Mouse (Mus musculus): ENCODE results near the gene Klk1b4. TPM values are rescaled to one million over a fixed set of nuclear protein-coding genes. Genes with fewer than 3 reads are reported as not detected.
"Not testable (repeated sequence)": the region's sequence is repeated elsewhere in the genome, so short reads cannot be mapped to it uniquely, and the experiment has no call there.

The Klk1b4 gene
- polyA plus RNA-seq (2015; fragmentation: Nextera tagmentation; extraction: Ambion mirVana) = 0.18 and 0.23 TPM in 2 replicates

DNA sequence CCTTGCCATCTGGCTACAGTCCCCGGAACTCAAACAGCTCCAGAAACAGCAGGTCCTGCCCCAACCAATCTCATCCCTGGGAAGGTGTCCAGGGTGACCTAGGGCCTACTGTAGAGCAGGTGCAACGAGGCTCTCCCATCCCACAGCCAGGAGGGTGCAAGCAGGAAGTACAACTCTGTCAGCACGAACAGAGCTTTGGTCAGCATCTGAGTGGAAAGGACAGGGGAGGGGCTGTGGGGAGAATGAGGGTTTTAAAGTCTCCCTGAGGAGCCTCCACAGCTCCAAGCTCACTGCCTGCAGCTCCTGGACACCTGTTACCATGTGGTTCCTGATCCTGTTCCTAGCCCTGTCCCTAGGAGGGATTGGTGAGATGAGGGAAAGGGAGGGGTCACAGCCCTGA, at the start of gene Klk1b4:
TSS of gene Klk1b4 (plus strand) at position 301 of the 400 bp plus-strand sequence.
- 32% methylated on average over 3 of the region's 3 CpGs for WGBS
- H3K36me3 ChIP-seq (ENCODE audit: insufficient read depth, low read length); H3K4me1 ChIP-seq (replicated peaks; ENCODE audit: insufficient read depth, low read length); H3K9me3 ChIP-seq (replicated peaks; ENCODE audit: low read length); H3K27me3 ChIP-seq (ENCODE audit: insufficient read depth, low read length); ATAC-seq (replicated peaks; ENCODE audit: low FRiP score, low read depth); DNase-seq (ENCODE audit: low spot score); H3K27ac ChIP-seq; H3K4me3 ChIP-seq (replicated peaks; ENCODE audit: low read depth, low read length); H3K9ac ChIP-seq (ENCODE audit: low read depth, low read length); H3K4me2 ChIP-seq (ENCODE audit: low read length): not testable (repeated sequence)

DNA sequence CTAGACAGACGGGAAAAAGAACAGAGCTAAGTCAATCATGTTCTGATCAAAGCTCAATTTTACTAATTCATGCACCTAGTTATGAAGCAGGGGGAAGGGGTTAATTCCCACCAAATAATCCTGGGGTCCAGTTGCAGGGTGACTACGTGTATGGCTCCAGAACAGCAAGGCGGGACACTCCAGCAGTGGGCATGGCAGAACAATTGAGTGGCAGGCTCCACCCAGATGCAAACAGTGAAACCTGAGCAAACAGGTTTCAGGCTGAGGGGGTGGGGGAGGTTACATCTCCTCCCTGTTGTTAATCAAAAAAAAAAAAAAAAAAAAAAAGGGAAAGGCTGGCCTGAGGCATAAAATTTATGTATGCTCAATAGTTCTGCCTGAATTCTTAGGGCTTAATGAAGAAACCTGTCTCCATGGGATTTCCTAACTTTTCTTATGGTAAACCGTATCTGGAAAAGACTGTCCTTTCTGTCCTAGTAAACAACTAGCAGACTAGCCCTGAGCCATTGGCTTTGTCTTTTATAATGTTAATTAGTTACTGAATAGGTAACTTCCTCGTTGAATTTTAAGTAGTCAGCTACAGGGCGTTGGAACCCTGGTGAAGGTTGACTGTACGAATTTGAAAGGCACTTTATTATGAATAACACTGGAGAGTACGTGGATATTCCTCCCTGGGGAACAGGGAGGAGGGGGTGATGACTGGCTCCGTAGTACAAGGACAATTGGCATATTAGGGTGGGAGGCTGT, 27.8 kb upstream of the Klk1b4 start:
- Histone ChIP-seq H3K27me3 (ENCODE audit: insufficient read depth, low read length) (no peaks in the 10 kb centered on the region), H3K9me3 (replicated peaks; ENCODE audit: low read length) (no peaks in the 10 kb centered on the region), H3K4me2 (ENCODE audit: low read length) (0 out of 2 replicates have a peak overlapping the region, but pooled peaks have one; percentile 10), H3K4me3 (replicated peaks; ENCODE audit: low read depth, low read length) (no peak overlapping the region), H3K4me1 (replicated peaks; ENCODE audit: insufficient read depth, low read length) (no peaks in the 10 kb centered on the region; the same call in 1 of the 2 replicates), H3K36me3 (ENCODE audit: insufficient read depth, low read length) (no peaks in the 10 kb centered on the region), H3K9ac (ENCODE audit: low read depth, low read length) (no peak overlapping the region), H3K27ac (peak overlapping the region; percentile 57; the same call in 1 of the 2 replicates)
- ATAC-seq (replicated peaks; ENCODE audit: low FRiP score, low read depth) (peak; percentile 54), DNase-seq (ENCODE audit: low spot score) (peak; percentile 14)
- WGBS = 41% methylated on average over 9 of the region's 9 CpGs
- no peak for TF ChIP-seq CTCF (IDR thresholded peaks at IDR 0.05; ENCODE audit: low read depth)

- H3K27ac ChIP-seq; H3K4me3 ChIP-seq (replicated peaks; ENCODE audit: low read depth, low read length); ATAC-seq (replicated peaks; ENCODE audit: low FRiP score, low read depth); H3K36me3 ChIP-seq (ENCODE audit: insufficient read depth, low read length); H3K27me3 ChIP-seq (ENCODE audit: insufficient read depth, low read length); H3K9me3 ChIP-seq (replicated peaks; ENCODE audit: low read length); H3K4me2 ChIP-seq (ENCODE audit: low read length); DNase-seq (ENCODE audit: low spot score); H3K9ac ChIP-seq (ENCODE audit: low read depth, low read length); H3K4me1 ChIP-seq (replicated peaks; ENCODE audit: insufficient read depth, low read length): not testable (repeated sequence)
- TF ChIP-seq CTCF (IDR thresholded peaks at IDR 0.05; ENCODE audit: low read depth) = peak; percentile 5; the same call in 1 of the 2 replicates
- WGBS = 39% methylated on average over 8 of the region's 8 CpGs
Measured at GRCm38 (mm10) chr7:44186516-44186915, 20.7 kb upstream of the Klk1b4 start.

DNA sequence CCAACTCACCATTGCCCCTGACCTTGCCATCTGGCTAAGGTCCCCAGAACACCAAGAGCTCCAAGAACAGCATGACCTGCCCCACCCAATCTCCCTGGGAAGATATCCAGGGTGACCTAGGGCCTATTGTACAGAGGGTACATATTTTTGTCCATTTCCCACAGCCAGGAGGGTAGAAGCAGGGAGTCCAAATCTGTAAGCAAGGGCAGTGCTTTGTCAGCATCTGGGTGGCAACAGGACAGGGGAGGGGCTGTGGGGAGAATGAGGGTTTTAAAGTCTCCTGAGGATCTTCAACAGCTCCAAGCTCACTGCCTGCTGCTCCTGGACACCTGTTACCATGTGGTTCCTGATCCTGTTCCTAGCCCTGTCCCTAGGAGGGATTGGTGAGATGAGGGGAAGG, 19.3 kb upstream of the Klk1b4 start, which contains the start of gene Klk1b24:
TSS of gene Klk1b24 (plus strand) at position 301 of the 400 bp plus-strand sequence.
- not testable (repeated sequence) for ATAC-seq (replicated peaks; ENCODE audit: low FRiP score, low read depth); H3K9ac ChIP-seq (ENCODE audit: low read depth, low read length); DNase-seq (ENCODE audit: low spot score); H3K27ac ChIP-seq; H3K27me3 ChIP-seq (ENCODE audit: insufficient read depth, low read length); H3K4me2 ChIP-seq (ENCODE audit: low read length); H3K9me3 ChIP-seq (replicated peaks; ENCODE audit: low read length); H3K4me1 ChIP-seq (replicated peaks; ENCODE audit: insufficient read depth, low read length); H3K36me3 ChIP-seq (ENCODE audit: insufficient read depth, low read length); H3K4me3 ChIP-seq (replicated peaks; ENCODE audit: low read depth, low read length)

GRCm38 (mm10) chr7:44193466-44193865, 13.8 kb upstream of the Klk1b4 start:
- not testable (repeated sequence) for DNase-seq (ENCODE audit: low spot score); H3K27me3 ChIP-seq (ENCODE audit: insufficient read depth, low read length); ATAC-seq (replicated peaks; ENCODE audit: low FRiP score, low read depth); H3K36me3 ChIP-seq (ENCODE audit: insufficient read depth, low read length); H3K9me3 ChIP-seq (replicated peaks; ENCODE audit: low read length); H3K4me2 ChIP-seq (ENCODE audit: low read length); H3K4me1 ChIP-seq (replicated peaks; ENCODE audit: insufficient read depth, low read length); H3K27ac ChIP-seq; H3K9ac ChIP-seq (ENCODE audit: low read depth, low read length); H3K4me3 ChIP-seq (replicated peaks; ENCODE audit: low read depth, low read length)
- WGBS = 90% methylated on average over 1 of the region's 1 CpGs

GRCm38 (mm10) chr7:44197891-44198290, 9.3 kb upstream of the Klk1b4 start, which contains the start of gene Klk1b3:
TSS of gene Klk1b3 (plus strand) at chr7:44198191.
- Histone ChIP-seq H3K9ac (ENCODE audit: low read depth, low read length) (no peak within 1 kb of the TSS), H3K9me3 (replicated peaks; ENCODE audit: low read length) (no peaks in the 10 kb centered on the region), H3K27ac (no peak within 1 kb of the TSS), H3K36me3 (ENCODE audit: insufficient read depth, low read length) (no peaks in the 10 kb centered on the region), H3K27me3 (ENCODE audit: insufficient read depth, low read length) (no peaks in the 10 kb centered on the region), H3K4me2 (ENCODE audit: low read length) (no peak within 1 kb of the TSS), H3K4me1 (replicated peaks; ENCODE audit: insufficient read depth, low read length) (no peaks in the 10 kb centered on the region), H3K4me3 (replicated peaks; ENCODE audit: low read depth, low read length) (no peak within 1 kb of the TSS)
- ATAC-seq (replicated peaks; ENCODE audit: low FRiP score, low read depth) (no peak), DNase-seq (ENCODE audit: low spot score) (no peak)
- no peak for TF ChIP-seq CTCF (IDR thresholded peaks at IDR 0.05; ENCODE audit: low read depth)
- WGBS = 59% methylated on average over 3 of the region's 3 CpGs
